Mouse (Mus musculus) thymus, adult 18-20 months (tissue): ENCODE data around the gene Nkx3-2.

Experiments
- DNase-seq, 2 experiments: peaks; one replicate each; pipeline ENCODE4 v3.0.0; 2022; ENCODE audit warnings: mixed read lengths in 2 of 2

Nkx3-2 gene

GRCm38 (mm10) chr5:41763731-41764721, at the start of gene Nkx3-2:
Nkx3-2 (minus strand) TSS chr5:41764501.
- no peak for DNase-seq

- DNase-seq: no peak
These were observed 48.2 kb upstream of the Nkx3-2 start for GRCm38 (mm10) chr5:41812516-41812915.

- no peak for DNase-seq
These were observed 47.0 kb upstream of the Nkx3-2 start for GRCm38 (mm10) chr5:41811279-41811678.

GRCm38 (mm10) chr5:41807383-41807782, 43.1 kb upstream of the Nkx3-2 start:
- DNase-seq: no peak

GRCm38 (mm10) chr5:41806176-41806575, 41.9 kb upstream of the Nkx3-2 start:
- DNase-seq: no peak

GRCm38 (mm10) chr5:41805085-41805484, 40.8 kb upstream of the Nkx3-2 start:
- no peak for DNase-seq

- no peak for DNase-seq
These were observed 40.3 kb upstream of the Nkx3-2 start for GRCm38 (mm10) chr5:41804643-41805042.

- DNase-seq: no peak
These were observed 37.3 kb upstream of the Nkx3-2 start for GRCm38 (mm10) chr5:41801622-41802021.

GRCm38 (mm10) chr5:41794434-41794833, 30.1 kb upstream of the Nkx3-2 start:
- no peak for DNase-seq

GRCm38 (mm10) chr5:41790517-41790916, 26.2 kb upstream of the Nkx3-2 start:
- no peak for DNase-seq

- no peak for DNase-seq
These were observed 24.6 kb upstream of the Nkx3-2 start for GRCm38 (mm10) chr5:41788877-41789276.

GRCm38 (mm10) chr5:41781890-41782289, 17.6 kb upstream of the Nkx3-2 start:
- no peak for DNase-seq

GRCm38 (mm10) chr5:41780026-41780425, 15.7 kb upstream of the Nkx3-2 start:
- no peak for DNase-seq

- DNase-seq: no peak
These were observed 11.4 kb upstream of the Nkx3-2 start for GRCm38 (mm10) chr5:41775728-41776127.

- no peak for DNase-seq
These were observed 11.0 kb upstream of the Nkx3-2 start for GRCm38 (mm10) chr5:41775273-41775672.

GRCm38 (mm10) chr5:41768382-41769040, 4.2 kb upstream of the Nkx3-2 start:
- DNase-seq: peak; percentile 46 to 54

- DNase-seq: no peak
These were observed 3.2 kb upstream of the Nkx3-2 start for GRCm38 (mm10) chr5:41767296-41768200.

- no peak for DNase-seq
These were observed 2.2 kb upstream of the Nkx3-2 start for GRCm38 (mm10) chr5:41766406-41767010.

GRCm38 (mm10) chr5:41765626-41766405, 1.5 kb upstream of the Nkx3-2 start:
- DNase-seq: no peak

- no peak for DNase-seq
These were observed 1.2 kb downstream of the Nkx3-2 start for GRCm38 (mm10) chr5:41762947-41763730.
